Mouse (Mus musculus) kidney, postnatal 0 days (tissue): Measurements from ENCODE around the gene Fga. TPM values are rescaled to one million over a fixed set of nuclear protein-coding genes. Genes with fewer than 3 reads are reported as not detected.

Source experiments
- ATAC-seq: fragments of 200-750 bp; cut with Nextera tagmentation; replicated peaks from 2 replicates; pipeline ENCODE4 v1.8.0; 2017; ENCODE audit warnings: low read depth, moderate number of reproducible peaks, moderate TSS enrichment, moderate library complexity; ENCODE audit not compliant: low FRiP score
- DNase-seq: peaks from one replicate; pipeline ENCODE4 v3.0.0-alpha.2; 2016; ENCODE audit warnings: low spot score
- H3K27ac ChIP-seq: fragments of 300-500 bp; sonication (generic); 2 replicates; pipeline ENCODE4 v1.5.1; 2014; ENCODE audit warnings: mild to moderate bottlenecking
- H3K27me3 ChIP-seq: fragments of 300-500 bp; sonication (generic); 2 replicates; pipeline ENCODE4 v1.6.1; 2014; ENCODE audit warnings: low read length, mixed read lengths; ENCODE audit not compliant: insufficient read depth
- H3K36me3 ChIP-seq: fragments of 300-500 bp; sonication (generic); 2 replicates; pipeline ENCODE4 v1.6.1; 2014; ENCODE audit warnings: low read length, mixed read lengths; ENCODE audit not compliant: insufficient read depth
- H3K4me1 ChIP-seq: fragments of 300-500 bp; sonication (generic); replicated peaks from 2 replicates; pipeline ENCODE4 v1.6.1; 2014; ENCODE audit warnings: antibody characterized with exemption, low read length, mixed read lengths; ENCODE audit not compliant: insufficient read depth
- H3K4me2 ChIP-seq: fragments of 300-500 bp; sonication (generic); 2 replicates; pipeline ENCODE4 v1.6.1; 2014; ENCODE audit warnings: mild to moderate bottlenecking, low read length, moderate library complexity, mixed read lengths
- H3K4me3 ChIP-seq: fragments of 300-500 bp; sonication (generic); replicated peaks from 2 replicates; pipeline ENCODE4 v1.5.1; 2014; ENCODE audit warnings: low read depth, low read length
- H3K9ac ChIP-seq: fragments of 300-500 bp; sonication (generic); 2 replicates; pipeline ENCODE4 v1.6.1; 2014; ENCODE audit warnings: low read depth, low read length
- H3K9me3 ChIP-seq: fragments of 300-500 bp; sonication (generic); replicated peaks from 2 replicates; pipeline ENCODE4 v1.6.1; 2016; ENCODE audit warnings: low read length, inconsistent platforms, mixed read lengths
- CTCF ChIP-seq: IDR thresholded peaks from 2 replicates; pipeline ENCODE4 v1.5.1; 2016; ENCODE audit warnings: antibody characterized with exemption, low read depth, mild to moderate bottlenecking, moderate library complexity
- WGBS: fragments of 180-500 bp; shearing (Covaris S2); extraction: QIAGEN DNeasy Blood & Tissue Kit; methylation state at CpG from one replicate; pipeline ENCODE4 v1.1.7; 2014; 5-methylcytosine and 5-hydroxymethylcytosine counted together
- polyA plus RNA-seq: library from polyadenylated mRNA; unstranded; fragments of >200 nt; fragmentation: Nextera tagmentation; extraction: Ambion mirVana; gene quantifications from 2 replicates; pipeline ENCODE4 v1.2.1, GENCODE M21; 2015

The Fga gene
- polyA plus RNA-seq, 1 experiment from 2014 or later = 5.1 TPM

DNA sequence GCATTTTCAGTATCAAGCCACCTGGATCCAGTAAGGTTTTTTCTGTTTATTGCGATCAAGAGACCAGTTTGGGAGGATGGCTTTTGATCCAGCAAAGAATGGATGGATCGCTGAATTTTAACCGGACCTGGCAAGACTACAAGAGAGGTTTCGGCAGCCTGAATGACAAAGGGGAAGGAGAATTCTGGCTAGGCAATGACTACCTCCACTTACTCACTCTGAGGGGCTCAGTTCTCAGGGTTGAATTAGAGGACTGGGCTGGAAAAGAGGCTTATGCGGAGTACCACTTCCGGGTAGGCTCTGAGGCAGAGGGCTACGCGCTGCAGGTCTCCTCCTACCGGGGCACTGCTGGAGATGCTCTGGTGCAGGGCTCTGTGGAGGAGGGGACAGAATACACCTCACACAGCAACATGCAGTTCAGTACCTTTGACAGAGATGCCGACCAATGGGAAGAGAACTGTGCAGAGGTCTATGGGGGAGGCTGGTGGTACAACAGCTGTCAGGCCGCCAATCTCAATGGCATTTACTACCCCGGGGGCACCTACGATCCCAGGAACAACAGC lies 7.0 kb downstream of the Fga start:
- no peaks in the 10 kb centered on the region for H3K4me1 ChIP-seq
- H3K27me3 ChIP-seq = no peaks in the 10 kb centered on the region
- H3K27ac ChIP-seq = no peak overlapping the region
- WGBS = 44% methylated on average over 13 of the region's 13 CpGs
- no peaks in the 10 kb centered on the region for H3K9me3 ChIP-seq
- no peak overlapping the region for H3K9ac ChIP-seq
- ATAC-seq = 0 out of 2 replicates have a peak, but pooled peaks have one; percentile 29
- TF ChIP-seq CTCF = no peak
- no peak for DNase-seq
- peak overlapping the region; percentile 30; the same call in 1 of the 2 replicates for H3K4me2 ChIP-seq
- no peaks in the 10 kb centered on the region for H3K36me3 ChIP-seq
- H3K4me3 ChIP-seq = no peak overlapping the region

DNA sequence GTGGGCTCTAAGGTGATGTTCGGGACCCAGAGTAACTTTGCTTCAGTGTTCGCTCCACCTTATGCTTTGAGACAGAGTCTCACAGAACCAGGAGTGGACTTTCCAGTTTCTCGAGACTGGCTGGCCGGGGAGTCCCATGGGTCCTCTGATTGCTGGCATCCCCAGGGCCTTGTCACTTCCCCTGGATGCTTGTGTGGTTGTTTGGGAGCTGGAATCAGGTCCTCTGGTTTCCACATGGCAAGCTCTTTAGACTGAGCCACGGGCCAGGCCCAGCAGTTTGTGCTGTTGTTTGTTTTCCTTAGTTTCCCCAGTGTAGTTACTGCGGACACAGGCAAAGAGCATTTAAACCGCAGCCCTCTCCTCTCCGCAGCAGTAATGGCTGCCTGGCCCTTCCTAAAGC lies 7.9 kb downstream of the Fga start:
- Histone ChIP-seq H3K9me3 (no peaks in the 10 kb centered on the region), H3K36me3 (no peaks in the 10 kb centered on the region), H3K4me1 (no peaks in the 10 kb centered on the region), H3K9ac (no peak overlapping the region), H3K27ac (no peak overlapping the region), H3K4me2 (no peak overlapping the region), H3K27me3 (no peaks in the 10 kb centered on the region), H3K4me3 (no peak overlapping the region)
- 71% methylated on average over 8 of the region's 8 CpGs for WGBS
- ATAC-seq (no peak), DNase-seq (no peak)
- TF ChIP-seq CTCF = no peak

DNA sequence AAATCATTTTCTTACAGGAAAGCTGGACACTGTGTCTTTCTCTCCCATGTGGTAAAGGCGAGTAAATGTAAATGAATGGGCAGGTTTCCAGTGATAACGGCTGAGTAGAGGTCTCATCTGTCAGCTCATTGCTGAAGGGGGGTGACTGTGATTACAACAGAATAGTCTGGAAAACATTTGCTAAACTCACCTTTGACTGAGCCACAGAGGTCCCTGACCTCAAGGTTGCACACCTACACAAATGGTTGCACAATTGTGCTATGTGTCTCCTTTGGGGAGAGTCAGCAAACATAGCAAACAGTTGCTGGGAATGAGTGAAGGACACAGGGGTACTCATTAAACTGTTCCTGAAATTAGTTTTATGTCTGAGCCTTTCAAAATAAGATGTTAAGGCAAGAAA lies 13.0 kb downstream of the Fga start:
- H3K9ac ChIP-seq = no peak overlapping the region
- no peaks in the 10 kb centered on the region for H3K4me1 ChIP-seq
- H3K27ac ChIP-seq = no peak overlapping the region
- H3K4me2 ChIP-seq = no peak overlapping the region
- H3K36me3 ChIP-seq = no peaks in the 10 kb centered on the region
- 67% methylated on average over 2 of the region's 2 CpGs for WGBS
- H3K9me3 ChIP-seq = no peaks in the 10 kb centered on the region
- H3K27me3 ChIP-seq = no peaks in the 10 kb centered on the region
- no peak overlapping the region for H3K4me3 ChIP-seq
- ATAC-seq = no peak
- no peak for DNase-seq
- TF ChIP-seq CTCF = no peak

DNA sequence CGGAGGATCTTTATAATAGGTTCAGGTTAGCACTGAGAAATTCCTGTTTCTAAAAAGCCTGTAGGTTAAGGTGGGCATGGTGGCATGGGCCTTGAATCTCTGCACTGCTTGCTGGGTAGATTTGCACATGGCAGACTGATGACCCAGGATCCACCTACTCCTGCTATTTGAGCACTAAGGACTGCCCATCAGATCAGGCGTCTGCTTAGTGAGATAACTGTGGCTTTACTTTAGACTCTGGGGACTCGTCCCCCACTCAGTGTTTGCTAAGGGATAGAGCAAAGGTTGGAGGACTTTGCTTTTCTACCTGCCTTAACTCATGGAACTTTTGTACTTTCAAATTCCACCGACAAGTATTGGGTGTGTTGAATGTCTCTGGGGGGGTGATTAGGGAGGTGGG lies 13.8 kb downstream of the Fga start:
- no peaks in the 10 kb centered on the region for H3K4me1 ChIP-seq
- no peak overlapping the region for H3K4me3 ChIP-seq
- DNase-seq (no peak), ATAC-seq (no peak)
- H3K27me3 ChIP-seq = no peaks in the 10 kb centered on the region
- no peaks in the 10 kb centered on the region for H3K36me3 ChIP-seq
- no peak overlapping the region for H3K4me2 ChIP-seq
- WGBS = 63% methylated on average over 4 of the region's 4 CpGs
- H3K27ac ChIP-seq = no peak overlapping the region
- no peak for TF ChIP-seq CTCF
- no peaks in the 10 kb centered on the region for H3K9me3 ChIP-seq
- H3K9ac ChIP-seq = no peak overlapping the region

DNA sequence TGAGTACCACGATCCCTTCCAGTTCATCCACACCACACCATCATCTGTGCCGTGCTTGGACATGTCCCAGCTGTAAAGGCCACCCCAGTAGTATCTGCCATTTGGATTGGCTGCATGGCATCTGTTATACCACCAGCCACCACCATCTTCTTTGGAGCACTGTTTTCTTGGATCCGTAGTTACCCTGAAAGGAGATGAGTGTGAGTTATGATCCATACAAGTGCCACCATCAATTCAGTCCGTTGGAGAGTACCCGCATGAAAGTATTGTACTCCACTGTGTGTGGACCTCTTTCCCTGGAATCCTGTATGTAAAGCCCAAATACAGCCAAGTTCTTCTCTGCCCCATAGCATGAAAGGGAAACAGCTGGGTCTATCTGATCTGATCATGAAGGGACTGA lies 16.6 kb downstream of the Fga start:
- Histone ChIP-seq H3K4me1 (no peaks in the 10 kb centered on the region), H3K36me3 (no peaks in the 10 kb centered on the region), H3K4me3 (no peak overlapping the region), H3K27ac (no peak overlapping the region), H3K27me3 (no peaks in the 10 kb centered on the region), H3K9ac (no peak overlapping the region), H3K9me3 (no peaks in the 10 kb centered on the region), H3K4me2 (no peak overlapping the region)
- DNase-seq = no peak
- TF ChIP-seq CTCF = no peak
- no peak for ATAC-seq
- 92% methylated on average over 5 of the region's 5 CpGs for WGBS

DNA sequence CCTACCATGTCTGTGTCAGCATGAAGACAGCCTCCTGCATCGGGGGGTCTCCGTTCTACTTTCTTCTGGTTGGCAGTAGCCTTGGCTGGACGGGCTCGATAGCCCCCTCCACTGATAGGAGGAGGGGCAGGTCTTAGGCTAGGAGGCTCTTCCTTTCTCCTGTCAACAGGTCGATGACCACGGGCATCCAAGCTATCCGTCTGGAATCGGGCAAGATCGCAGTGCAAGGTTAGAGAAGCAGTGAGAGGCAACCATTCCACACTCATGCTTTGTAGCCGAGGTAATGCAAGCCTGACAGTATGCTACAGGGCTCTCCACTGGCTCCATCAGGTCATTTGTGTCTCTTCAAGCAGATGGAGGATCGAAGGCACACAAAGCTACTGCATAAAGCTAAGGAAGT lies 20.8 kb downstream of the Fga start:
- no peak for TF ChIP-seq CTCF
- H3K4me2 ChIP-seq = no peak overlapping the region
- no peaks in the 10 kb centered on the region for H3K27me3 ChIP-seq
- no peak overlapping the region for H3K4me3 ChIP-seq
- H3K9ac ChIP-seq = no peak overlapping the region
- no peaks in the 10 kb centered on the region for H3K4me1 ChIP-seq
- ATAC-seq (no peak), DNase-seq (no peak)
- 83% methylated on average over 11 of the region's 11 CpGs for WGBS
- no peaks in the 10 kb centered on the region for H3K36me3 ChIP-seq
- H3K9me3 ChIP-seq = no peaks in the 10 kb centered on the region
- no peak overlapping the region for H3K27ac ChIP-seq

DNA sequence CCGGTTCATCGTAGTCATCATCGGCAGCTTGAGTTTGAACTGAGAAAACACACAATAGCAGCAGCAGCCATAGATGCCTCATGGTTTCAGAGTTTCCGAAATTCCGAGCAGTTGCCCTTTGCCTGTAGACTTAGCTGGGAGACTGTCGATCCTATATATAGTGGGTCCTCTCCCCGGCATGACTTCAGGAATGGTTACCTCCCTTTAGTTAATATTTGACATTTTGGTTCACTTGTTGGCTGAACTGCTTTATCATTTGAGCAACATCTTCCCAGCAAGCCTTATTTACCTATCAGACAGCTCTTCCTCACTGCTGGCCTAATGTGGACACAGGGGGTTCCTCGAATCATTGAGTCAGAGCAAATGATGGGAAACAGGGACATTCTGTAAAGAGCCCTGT lies 23.8 kb downstream of the Fga start, which contains the start of gene Fgb:
Fgb (minus strand) TSS at position 184 of the 400 bp plus-strand sequence.
- DNase-seq = no peak
- WGBS = 79% methylated on average over 8 of the region's 8 CpGs
- Histone ChIP-seq H3K4me2 (no peak within 1 kb of the TSS), H3K9ac (no peak within 1 kb of the TSS), H3K36me3 (no peaks in the 10 kb centered on the region), H3K4me3 (no peak within 1 kb of the TSS), H3K27ac (no peak within 1 kb of the TSS), H3K9me3 (no peaks in the 10 kb centered on the region), H3K4me1 (no peaks in the 10 kb centered on the region), H3K27me3 (no peaks in the 10 kb centered on the region)
- no peak for ATAC-seq
- no peak for TF ChIP-seq CTCF
